Mouse (Mus musculus) midbrain, embryonic 13.5 days (tissue): ENCODE data around the gene Krtap6-5. TPM values are rescaled to one million over a fixed set of nuclear protein-coding genes. Genes with fewer than 3 reads are reported as not detected.
"Not testable (repeated sequence)": the region's sequence is repeated elsewhere in the genome, so short reads cannot be mapped to it uniquely, and the experiment has no call there.

Experiments
- ATAC-seq: fragments of 200-750 bp; cut with Nextera tagmentation; 2 replicates; pipeline ENCODE4 v1.8.0; 2017; ENCODE audit warnings: mild to moderate bottlenecking, moderate TSS enrichment, moderate library complexity
- H3K27ac ChIP-seq: fragments of 300-500 bp; sonication (generic); 2 replicates; pipeline ENCODE4 v1.5.1; 2015; ENCODE audit warnings: inconsistent platforms, mild to moderate bottlenecking, moderate library complexity
- H3K27me3 ChIP-seq: fragments of 300-500 bp; sonication (generic); 2 replicates; pipeline ENCODE4 v1.6.1; 2015; ENCODE audit warnings: mild to moderate bottlenecking, inconsistent platforms
- H3K36me3 ChIP-seq: fragments of 300-500 bp; sonication (generic); 2 replicates; pipeline ENCODE4 v1.6.1; 2015; ENCODE audit warnings: mild to moderate bottlenecking, inconsistent platforms
- H3K4me1 ChIP-seq: fragments of 300-500 bp; sonication (generic); replicated peaks from 2 replicates; pipeline ENCODE4 v1.6.1; 2015; ENCODE audit warnings: inconsistent platforms
- H3K4me2 ChIP-seq: fragments of 300-500 bp; sonication (generic); replicated peaks from 2 replicates; pipeline ENCODE4 v1.6.1; 2015; ENCODE audit warnings: moderate library complexity, mild to moderate bottlenecking, inconsistent platforms
- H3K4me3 ChIP-seq: fragments of 300-500 bp; sonication (generic); replicated peaks from 2 replicates; pipeline ENCODE4 v1.5.1; 2015; ENCODE audit warnings: mild to moderate bottlenecking, inconsistent platforms
- H3K9ac ChIP-seq: fragments of 300-500 bp; sonication (generic); replicated peaks from 2 replicates; pipeline ENCODE4 v1.6.1; 2015; ENCODE audit warnings: mild to moderate bottlenecking, inconsistent platforms
- H3K9me3 ChIP-seq: fragments of 300-500 bp; sonication (generic); 2 replicates; pipeline ENCODE4 v1.6.1; 2016; ENCODE audit warnings: mild to moderate bottlenecking, inconsistent platforms
- WGBS: fragments of 180-500 bp; shearing (Covaris S2); methylation state at CpG from one replicate; pipeline ENCODE4 v1.1.7; 2015; 5-methylcytosine and 5-hydroxymethylcytosine counted together
- polyA plus RNA-seq: library from polyadenylated mRNA; unstranded; fragments of >200 nt; fragmentation: Nextera tagmentation; extraction: Ambion mirVana; gene quantifications from 2 replicates; pipeline ENCODE4 v1.2.1, GENCODE M21; 2015

The Krtap6-5 gene
- not detected in 2 replicates for polyA plus RNA-seq

DNA sequence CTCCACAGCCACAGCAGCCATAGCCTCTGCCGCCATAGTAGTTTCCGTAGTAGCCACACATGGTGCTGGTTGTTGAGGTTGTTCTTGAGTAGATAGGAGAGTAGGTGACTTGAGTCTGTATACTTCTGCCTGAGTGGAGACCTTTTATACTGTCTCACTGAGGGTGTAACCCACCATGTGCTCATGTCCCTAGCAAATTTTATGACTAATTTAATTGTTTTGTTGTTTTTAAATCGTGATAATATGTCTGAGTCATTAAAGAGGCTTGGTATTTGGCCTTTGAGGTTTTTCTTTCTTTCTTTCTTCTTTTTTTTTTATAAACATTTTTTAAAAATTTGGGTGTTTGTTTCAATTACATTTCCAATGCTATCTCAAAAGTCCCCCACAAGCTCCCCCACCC lies at the start of gene Krtap6-5:
TSS of gene Krtap6-5 (minus strand) at position 101 of the 400 bp plus-strand sequence.
- no peak for ATAC-seq
- no peak within 1 kb of the TSS for H3K9ac ChIP-seq
- no peaks in the 10 kb centered on the region for H3K27me3 ChIP-seq
- 89% methylated on average over 3 of the region's 3 CpGs for WGBS
- H3K4me3 ChIP-seq = no peak within 1 kb of the TSS
- no peaks in the 10 kb centered on the region for H3K36me3 ChIP-seq
- no peak within 1 kb of the TSS for H3K27ac ChIP-seq
- H3K4me1 ChIP-seq = no peaks in the 10 kb centered on the region
- H3K4me2 ChIP-seq = no peak within 1 kb of the TSS
- no peaks in the 10 kb centered on the region for H3K9me3 ChIP-seq

DNA sequence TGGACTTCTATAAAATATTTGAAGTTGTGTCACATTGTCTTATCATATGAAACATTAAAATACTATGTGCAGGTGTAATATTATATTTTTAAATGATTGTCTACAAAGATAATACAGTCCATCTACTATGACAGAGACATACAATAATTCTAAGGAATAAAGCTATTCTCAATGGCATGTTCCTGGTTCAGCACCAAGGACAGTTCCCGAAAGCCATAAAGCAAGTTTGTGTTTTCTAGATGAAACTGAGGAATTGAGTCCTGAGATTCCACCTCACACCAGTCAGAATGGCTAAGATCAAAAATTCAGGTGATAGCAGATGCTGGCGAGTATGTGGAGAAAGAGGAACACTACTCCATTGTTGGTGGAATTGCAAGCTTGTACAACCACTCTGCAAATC lies 23.4 kb upstream of the Krtap6-5 start:
- not testable (repeated sequence) for ATAC-seq
- 79% methylated on average over 2 of the region's 2 CpGs for WGBS

DNA sequence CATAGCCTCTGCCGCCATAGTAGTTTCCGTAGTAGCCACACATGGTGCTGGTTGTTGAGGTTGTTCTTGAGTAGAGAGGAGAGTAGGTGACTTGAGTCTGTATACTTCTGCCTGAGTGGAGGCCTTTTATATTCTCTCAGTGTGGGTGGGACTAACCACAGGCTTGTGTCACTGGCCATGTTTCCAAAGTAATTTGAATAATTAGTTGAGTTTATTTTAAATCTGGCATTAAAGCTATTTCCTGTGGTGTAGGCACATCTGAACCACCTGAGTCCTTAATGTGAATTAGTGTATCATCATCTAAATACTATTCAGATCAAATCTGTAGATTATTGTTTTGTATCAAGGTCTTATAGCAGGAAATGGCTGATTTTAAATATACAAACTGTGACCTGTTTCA lies 16.2 kb upstream of the Krtap6-5 start, which contains the start of gene 1110025L11Rik:
TSS of gene 1110025L11Rik (minus strand) at position 101 of the 400 bp plus-strand sequence.
- H3K9ac ChIP-seq, H3K4me3 ChIP-seq, ATAC-seq, H3K27ac ChIP-seq, H3K27me3 ChIP-seq, H3K4me2 ChIP-seq, H3K4me1 ChIP-seq, H3K36me3 ChIP-seq, H3K9me3 ChIP-seq: not testable (repeated sequence)
- WGBS = no CpG with 5 or more reads among the region's 2 CpGs

More for the DNA sequence above, 23.4 kb upstream of the Krtap6-5 start:
- H3K9me3 ChIP-seq, H3K27ac ChIP-seq, H3K4me2 ChIP-seq, H3K4me1 ChIP-seq, H3K9ac ChIP-seq, H3K27me3 ChIP-seq, H3K36me3 ChIP-seq, H3K4me3 ChIP-seq: not testable (repeated sequence)

DNA sequence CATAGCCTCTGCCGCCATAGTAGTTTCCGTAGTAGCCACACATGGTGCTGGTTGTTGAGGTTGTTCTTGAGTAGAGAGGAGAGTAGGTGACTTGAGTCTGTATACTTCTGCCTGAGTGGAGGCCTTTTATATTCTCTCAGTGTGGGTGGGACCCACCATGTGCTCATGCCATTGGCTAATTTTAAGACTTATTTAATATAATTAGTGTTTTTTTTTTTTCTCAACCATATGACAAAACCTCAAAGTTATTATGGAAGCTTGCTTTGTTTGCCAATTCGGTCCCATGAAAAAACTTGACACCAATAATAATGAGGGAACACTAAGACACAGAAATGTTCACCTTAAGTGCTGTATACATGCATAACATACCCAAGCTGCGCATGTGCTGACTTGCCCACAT lies 6.3 kb downstream of the Krtap6-5 start, which contains the start of gene Gm10228:
TSS of gene Gm10228 (minus strand) at position 101 of the 400 bp plus-strand sequence.
- ATAC-seq, H3K27ac ChIP-seq, H3K4me3 ChIP-seq, H3K4me2 ChIP-seq, H3K4me1 ChIP-seq, H3K9me3 ChIP-seq, H3K27me3 ChIP-seq, H3K9ac ChIP-seq, H3K36me3 ChIP-seq: not testable (repeated sequence)
- 94% methylated on average over 2 of the region's 4 CpGs for WGBS

DNA sequence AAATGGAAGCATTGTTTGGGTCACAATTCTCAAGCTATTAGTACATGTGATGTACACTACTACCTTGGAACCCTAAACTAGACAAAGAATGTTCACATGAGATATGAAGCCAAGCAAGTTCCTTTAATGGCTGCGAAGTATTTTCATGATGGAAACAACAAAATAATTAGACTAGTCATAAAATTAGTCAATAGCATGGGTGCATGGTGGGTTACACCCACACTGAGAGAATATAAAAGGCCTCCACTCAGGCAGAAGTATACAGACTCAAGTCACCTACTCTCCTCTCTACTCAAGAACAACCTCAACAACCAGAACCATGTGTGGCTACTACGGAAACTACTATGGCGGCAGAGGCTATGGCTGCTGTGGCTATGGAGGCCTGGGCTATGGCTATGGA lies 16.3 kb downstream of the Krtap6-5 start, which contains the start of gene Krtap6-1:
TSS of gene Krtap6-1 (plus strand) at position 301 of the 400 bp plus-strand sequence.
- not testable (repeated sequence) for H3K9me3 ChIP-seq, H3K4me2 ChIP-seq, H3K27ac ChIP-seq, H3K36me3 ChIP-seq, ATAC-seq, H3K4me3 ChIP-seq, H3K4me1 ChIP-seq, H3K9ac ChIP-seq, H3K27me3 ChIP-seq
- 97% methylated on average over 3 of the region's 3 CpGs for WGBS

DNA sequence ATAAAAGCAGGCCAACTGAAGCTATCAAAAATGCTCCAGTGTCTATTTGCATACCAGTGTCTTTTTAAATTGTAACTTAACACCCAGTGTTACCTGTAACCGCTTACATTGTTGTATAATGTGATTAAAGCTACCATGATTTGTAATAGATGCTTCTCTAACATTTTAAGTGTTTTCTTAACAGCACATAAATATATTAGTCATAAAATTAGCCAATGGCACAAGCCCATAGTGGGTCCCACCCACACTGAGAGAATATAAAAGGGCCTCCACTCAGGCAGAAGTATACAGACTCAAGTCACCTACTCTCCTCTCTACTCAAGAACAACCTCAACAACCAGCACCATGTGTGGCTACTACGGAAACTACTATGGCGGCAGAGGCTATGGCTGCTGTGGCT lies 32.7 kb downstream of the Krtap6-5 start, which contains the start of gene Gm10229:
TSS of gene Gm10229 (plus strand) at position 301 of the 400 bp plus-strand sequence.
- 100% methylated on average over 2 of the region's 3 CpGs for WGBS
- not testable (repeated sequence) for ATAC-seq, H3K4me3 ChIP-seq

DNA sequence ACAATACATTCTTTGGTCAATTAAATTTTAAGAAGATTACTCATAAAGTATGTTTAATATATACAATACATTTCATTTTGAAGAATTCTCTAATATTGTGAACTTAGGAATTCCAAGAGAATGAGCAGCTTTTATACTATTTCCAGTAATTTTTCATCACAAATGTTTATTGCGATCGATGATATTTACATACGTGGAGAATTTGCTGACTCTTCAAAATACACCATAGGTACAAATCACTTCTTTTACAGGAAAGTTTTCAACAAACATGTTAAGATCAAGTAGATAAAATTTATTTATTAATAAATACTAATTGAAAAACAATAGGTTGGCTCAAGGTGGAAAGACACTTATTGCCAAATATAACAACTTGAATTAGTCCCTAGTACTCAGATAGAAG lies 33.7 kb downstream of the Krtap6-5 start:
- Histone ChIP-seq H3K4me3 (no peak overlapping the region), H3K27ac (no peak overlapping the region), H3K9me3 (no peaks in the 10 kb centered on the region), H3K36me3 (no peaks in the 10 kb centered on the region), H3K4me2 (no peak overlapping the region), H3K27me3 (no peaks in the 10 kb centered on the region), H3K4me1 (no peaks in the 10 kb centered on the region), H3K9ac (no peak overlapping the region)
- WGBS = 97% methylated on average over 3 of the region's 3 CpGs
- no peak for ATAC-seq

More for the DNA sequence above, 32.7 kb downstream of the Krtap6-5 start, which contains the start of gene Gm10229:
- H3K27me3 ChIP-seq, H3K9me3 ChIP-seq, H3K4me2 ChIP-seq, H3K27ac ChIP-seq, H3K36me3 ChIP-seq, H3K4me1 ChIP-seq, H3K9ac ChIP-seq: not testable (repeated sequence)

DNA sequence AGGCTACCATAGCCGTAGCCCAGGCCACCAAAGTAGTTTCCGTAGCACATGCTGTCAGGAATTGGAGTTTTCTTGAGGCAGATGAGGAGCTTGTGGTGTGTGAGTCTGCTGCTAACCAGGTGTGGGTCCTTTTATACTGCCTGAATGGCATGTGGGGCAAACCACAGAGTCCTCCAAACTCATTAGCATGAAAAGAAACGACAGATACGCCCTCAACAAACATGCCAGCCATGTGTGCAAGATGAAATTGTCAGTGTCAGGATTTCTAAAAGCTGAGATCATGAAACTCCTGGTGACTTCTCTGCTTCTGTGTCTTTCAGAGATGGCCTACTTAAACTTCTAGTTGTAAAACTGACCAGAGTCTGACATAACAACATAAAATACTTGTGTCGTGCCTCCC lies 37.0 kb downstream of the Krtap6-5 start, which contains the start of gene Krtap22-2:
TSS of gene Krtap22-2 (minus strand) at position 101 of the 400 bp plus-strand sequence.
- 78% methylated on average over 5 of the region's 5 CpGs for WGBS
- no peak for ATAC-seq
- no peaks in the 10 kb centered on the region for H3K36me3 ChIP-seq

More for the DNA sequence above, 37.0 kb downstream of the Krtap6-5 start, which contains the start of gene Krtap22-2:
- Histone ChIP-seq H3K9ac (no peak within 1 kb of the TSS), H3K4me3 (no peak within 1 kb of the TSS), H3K4me1 (no peaks in the 10 kb centered on the region), H3K9me3 (no peaks in the 10 kb centered on the region), H3K4me2 (no peak within 1 kb of the TSS), H3K27ac (no peak within 1 kb of the TSS), H3K27me3 (no peaks in the 10 kb centered on the region)

Other genes with a start within 250 kb of the Krtap6-5 start
- not detected in 2 replicates for gene Gm20741, start 235.7 kb downstream of the Krtap6-5 start, polyA plus RNA-seq
- gene Krtap15, start 227.7 kb downstream of the Krtap6-5 start, polyA plus RNA-seq = not detected in 2 replicates
- not detected in 2 replicates for gene Krtap14, start 221.7 kb downstream of the Krtap6-5 start, polyA plus RNA-seq
- not detected in 2 replicates for gene Krtap19-1, start 178.5 kb downstream of the Krtap6-5 start, polyA plus RNA-seq
- gene Krtap19-2, start 173.6 kb downstream of the Krtap6-5 start, polyA plus RNA-seq = not detected in 2 replicates
- gene Krtap19-3, start 169.8 kb downstream of the Krtap6-5 start, polyA plus RNA-seq = not detected in 2 replicates
- not detected in 2 replicates for gene Krtap19-4, start 162.8 kb downstream of the Krtap6-5 start, polyA plus RNA-seq
- gene Krtap19-5, start 151.4 kb downstream of the Krtap6-5 start, polyA plus RNA-seq = not detected in 2 replicates
- gene Krtap19-9b, start 115.6 kb downstream of the Krtap6-5 start, polyA plus RNA-seq = not detected in 2 replicates
- not detected in 2 replicates for gene Krtap16-3, start 85.0 kb downstream of the Krtap6-5 start, polyA plus RNA-seq
- not detected in 2 replicates for gene Krtap22-2, start 37.1 kb downstream of the Krtap6-5 start, polyA plus RNA-seq
- gene Gm10229, start 32.6 kb downstream of the Krtap6-5 start, polyA plus RNA-seq = not detected in 2 replicates
- gene Krtap6-1, start 16.2 kb downstream of the Krtap6-5 start, polyA plus RNA-seq = not detected in 2 replicates
- not detected in 2 replicates for gene Gm10228, start 6.4 kb downstream of the Krtap6-5 start, polyA plus RNA-seq
- not detected in 2 replicates for gene 1110025L11Rik, start 16.1 kb upstream of the Krtap6-5 start, polyA plus RNA-seq
- not detected in 2 replicates for gene Krtap6-3, start 36.1 kb upstream of the Krtap6-5 start, polyA plus RNA-seq
- not detected in 2 replicates for gene Gm6358, start 93.0 kb upstream of the Krtap6-5 start, polyA plus RNA-seq
- not detected in 2 replicates for gene Gm10061, start 103.2 kb upstream of the Krtap6-5 start, polyA plus RNA-seq
- gene Gm9789, start 110.1 kb upstream of the Krtap6-5 start, polyA plus RNA-seq = not detected in 2 replicates
- gene Gm7735, start 121.6 kb upstream of the Krtap6-5 start, polyA plus RNA-seq = not detected in 2 replicates
- not detected in 2 replicates for gene 1110057P08Rik, start 126.9 kb upstream of the Krtap6-5 start, polyA plus RNA-seq
- gene Krtap20-2, start 158.0 kb upstream of the Krtap6-5 start, polyA plus RNA-seq = not detected in 2 replicates